Mouse (Mus musculus): ENCODE results near the gene Zfp14. TPM values are rescaled to one million over a fixed set of nuclear protein-coding genes. Genes with fewer than 3 reads are reported as not detected.
A peak's percentile ranks its signal among the peaks of the same experiment; 100 is the strongest.

Gene Zfp14
- 2.1 and 3.3 TPM in 2 replicates for total RNA-seq (2012; rRNA removed)

GRCm38 (mm10) chr7:30050882-30051548 lies at the start of gene Zfp14:
TSS of gene Zfp14 (minus strand) at chr7:30051380.
- Histone ChIP-seq H3K4me1 (ENCODE audit: control insufficient read depth in 2 of 2, insufficient read depth in 2 of 2, low read length in 2 of 2, poor library complexity in 1 of 2) (no peaks in the 10 kb centered on the region), H3K9me3 (ENCODE audit: control insufficient read depth, insufficient read depth, low read depth, low read length) (no peaks in the 10 kb centered on the region), H3K36me3 (ENCODE audit: control insufficient read depth, insufficient read depth, low read length, poor library complexity, severe bottlenecking) (0 out of 2 replicates have a peak, but pooled peaks cover 2% of the 10 kb centered on the region), H3K4me3 (ENCODE audit: insufficient read depth in 1 of 2, low read depth in 1 of 2, low read length in 2 of 2, poor library complexity in 1 of 2, severe bottlenecking in 1 of 2) (peak within 1 kb of the TSS; percentile 81 to 90), H3K9ac (ENCODE audit: insufficient read depth, low read depth, low read length, poor library complexity, severe bottlenecking) (peak within 1 kb of the TSS; percentile 75; the same call in 1 of the 2 replicates), H3K27ac (ENCODE audit: insufficient read depth, low read depth, low read length, poor library complexity, severe bottlenecking) (no peak within 1 kb of the TSS)
- in situ Hi-C loops (cut with MboI; ENCODE audit: low sequenced_read_pairs in 2 of 2, unreplicated experiment in 2 of 2): no loop called here
- DNase-seq (ENCODE audit: low read depth, low spot score): peak; percentile 82
- TF ChIP-seq MAFK (IDR thresholded peaks at IDR 0.05; ENCODE audit: insufficient read depth, low read depth, low read length) (no peak), HCFC1 (IDR thresholded peaks at IDR 0.05; ENCODE audit: borderline replicate concordance, insufficient read depth, low read length) (peak; percentile 93), CHD2 (IDR thresholded peaks at IDR 0.05; ENCODE audit: low read depth, low read length) (no peak), ZNF384 (IDR thresholded peaks at IDR 0.05; ENCODE audit: low read depth, low read length) (no peak), ZC3H11A (IDR thresholded peaks at IDR 0.05; ENCODE audit: borderline replicate concordance, low read depth, low read length) (no peak)

DNA sequence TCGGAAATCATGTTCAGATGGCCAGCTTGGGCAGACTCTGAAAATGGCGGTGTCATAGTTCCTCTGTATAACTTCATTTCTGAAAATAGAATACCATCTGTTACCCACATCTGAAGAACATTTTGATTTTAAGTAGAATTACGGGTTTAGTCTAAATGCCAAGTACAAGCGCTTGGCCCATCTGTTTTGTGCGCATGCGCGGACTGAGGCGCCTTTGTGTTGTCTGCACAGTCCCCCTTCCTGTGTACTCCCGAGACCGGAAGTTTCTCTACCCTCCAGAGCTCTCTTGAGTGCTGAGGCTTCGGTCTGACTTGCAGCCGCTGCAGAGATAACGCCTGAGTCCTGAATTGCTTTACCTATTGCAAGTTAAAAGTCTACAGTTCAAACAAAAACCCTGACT lies 48.1 kb upstream of the Zfp14 start:
- TF ChIP-seq CHD2 (IDR thresholded peaks at IDR 0.05; ENCODE audit: low read depth, low read length) (no peak), ZNF384 (IDR thresholded peaks at IDR 0.05; ENCODE audit: low read depth, low read length) (no peak), MAFK (IDR thresholded peaks at IDR 0.05; ENCODE audit: insufficient read depth, low read depth, low read length) (no peak), ZC3H11A (IDR thresholded peaks at IDR 0.05; ENCODE audit: borderline replicate concordance, low read depth, low read length) (no peak), HCFC1 (IDR thresholded peaks at IDR 0.05; ENCODE audit: borderline replicate concordance, insufficient read depth, low read length) (no peak)
- H3K4me1 ChIP-seq (ENCODE audit: control insufficient read depth in 2 of 2, insufficient read depth in 2 of 2, low read length in 2 of 2, poor library complexity in 1 of 2): peaks cover 2 to 10% of the 10 kb centered on the region in 2 experiments; a peak in 1 of 4 replicates
- no peak for DNase-seq (ENCODE audit: low read depth, low spot score)
- peak overlapping the region; percentile 37; the same call in 1 of the 2 replicates for H3K9ac ChIP-seq (ENCODE audit: insufficient read depth, low read depth, low read length, poor library complexity, severe bottlenecking)
- no peak overlapping the region for H3K27ac ChIP-seq (ENCODE audit: insufficient read depth, low read depth, low read length, poor library complexity, severe bottlenecking)
- peak overlapping the region; percentile 17 to 19; a peak in 2 of 4 replicates for H3K4me3 ChIP-seq (ENCODE audit: insufficient read depth in 1 of 2, low read depth in 1 of 2, low read length in 2 of 2, poor library complexity in 1 of 2, severe bottlenecking in 1 of 2)
- in situ Hi-C loops (cut with MboI; ENCODE audit: low sequenced_read_pairs in 2 of 2, unreplicated experiment in 2 of 2): no loop called here
- H3K36me3 ChIP-seq (ENCODE audit: control insufficient read depth, insufficient read depth, low read length, poor library complexity, severe bottlenecking): peaks cover 4% of the 10 kb centered on the region; the same call in 1 of the 2 replicates
- H3K9me3 ChIP-seq (ENCODE audit: control insufficient read depth, insufficient read depth, low read depth, low read length): no peaks in the 10 kb centered on the region

- Histone ChIP-seq H3K9ac (ENCODE audit: insufficient read depth, low read depth, low read length, poor library complexity, severe bottlenecking) (peak overlapping the region; percentile 66; the same call in 1 of the 2 replicates), H3K27ac (ENCODE audit: insufficient read depth, low read depth, low read length, poor library complexity, severe bottlenecking) (no peak overlapping the region; the same call in 1 of the 2 replicates), H3K4me3 (ENCODE audit: insufficient read depth in 1 of 2, low read depth in 1 of 2, low read length in 2 of 2, poor library complexity in 1 of 2, severe bottlenecking in 1 of 2) (peak overlapping the region; percentile 77 to 82), H3K9me3 (ENCODE audit: control insufficient read depth, insufficient read depth, low read depth, low read length) (no peaks in the 10 kb centered on the region), H3K36me3 (ENCODE audit: control insufficient read depth, insufficient read depth, low read length, poor library complexity, severe bottlenecking) (no peaks in the 10 kb centered on the region), H3K4me1 (ENCODE audit: control insufficient read depth in 2 of 2, insufficient read depth in 2 of 2, low read length in 2 of 2, poor library complexity in 1 of 2) (peaks cover 2 to 18% of the 10 kb centered on the region in 2 experiments; a peak in 2 of 4 replicates)
- no peak for TF ChIP-seq HCFC1 (IDR thresholded peaks at IDR 0.05; ENCODE audit: borderline replicate concordance, insufficient read depth, low read length)
- TF ChIP-seq ZNF384 (IDR thresholded peaks at IDR 0.05; ENCODE audit: low read depth, low read length): no peak
- TF ChIP-seq MAFK (IDR thresholded peaks at IDR 0.05; ENCODE audit: insufficient read depth, low read depth, low read length): no peak
- TF ChIP-seq CHD2 (IDR thresholded peaks at IDR 0.05; ENCODE audit: low read depth, low read length): no peak
- TF ChIP-seq ZC3H11A (IDR thresholded peaks at IDR 0.05; ENCODE audit: borderline replicate concordance, low read depth, low read length): no peak
- no peak for DNase-seq (ENCODE audit: low read depth, low spot score)
- in situ Hi-C loops (cut with MboI; ENCODE audit: low sequenced_read_pairs in 2 of 2, unreplicated experiment in 2 of 2): no loop called here
Observed at GRCm38 (mm10) chr7:30095551-30096125, 44.5 kb upstream of the Zfp14 start.

DNA sequence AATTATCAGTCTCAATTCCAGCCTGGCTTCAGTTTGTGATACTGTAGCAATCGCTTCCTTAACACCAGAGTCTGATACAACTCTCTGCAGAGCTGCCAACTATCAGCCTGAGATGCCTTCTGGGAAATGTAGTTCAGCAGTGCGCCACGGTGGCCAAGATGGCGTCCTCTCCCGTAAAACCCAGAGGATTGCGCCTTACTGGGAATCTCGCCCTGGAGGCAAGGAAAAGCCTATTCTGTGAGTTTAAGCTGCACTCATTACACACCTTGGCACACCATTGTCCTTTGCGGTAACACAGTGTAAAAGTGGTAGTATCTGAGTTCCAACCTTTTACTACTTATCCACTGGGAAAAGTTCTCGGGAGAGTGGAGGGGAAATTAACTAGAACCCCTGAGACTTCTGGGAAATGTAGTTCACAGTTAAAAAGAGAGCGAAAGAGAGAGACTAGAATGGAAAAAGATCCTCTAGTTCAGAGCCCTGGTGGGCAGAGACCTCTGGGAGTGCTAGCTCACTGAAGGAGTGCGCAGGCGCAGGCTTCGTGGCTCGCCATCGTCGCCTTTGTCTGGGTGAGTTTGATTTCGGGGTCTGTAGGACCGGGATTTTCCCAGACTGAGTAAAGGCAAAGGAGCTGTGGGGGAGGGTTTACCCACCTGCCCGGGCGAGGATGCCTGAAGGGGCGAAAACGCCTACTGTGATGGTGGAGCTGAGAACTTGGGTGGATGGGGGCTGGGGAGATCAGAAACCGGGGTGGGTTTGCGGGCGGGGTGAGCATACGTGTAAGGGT lies 43.7 kb upstream of the Zfp14 start, which contains the start of gene Zfp260:
TSS of gene Zfp260 (plus strand) at position 132 of the 784 bp plus-strand sequence.
- H3K4me3 ChIP-seq (ENCODE audit: insufficient read depth in 1 of 2, low read depth in 1 of 2, low read length in 2 of 2, poor library complexity in 1 of 2, severe bottlenecking in 1 of 2): peak within 1 kb of the TSS; percentile 77 to 82
- H3K9ac ChIP-seq (ENCODE audit: insufficient read depth, low read depth, low read length, poor library complexity, severe bottlenecking): peak within 1 kb of the TSS; percentile 95
- peak; percentile 91 for DNase-seq (ENCODE audit: low read depth, low spot score)
- in situ Hi-C loops (cut with MboI; ENCODE audit: low sequenced_read_pairs in 2 of 2, unreplicated experiment in 2 of 2): no loop called here
- peaks cover 2 to 18% of the 10 kb centered on the region in 2 experiments; a peak in 2 of 4 replicates for H3K4me1 ChIP-seq (ENCODE audit: control insufficient read depth in 2 of 2, insufficient read depth in 2 of 2, low read length in 2 of 2, poor library complexity in 1 of 2)
- no peaks in the 10 kb centered on the region for H3K9me3 ChIP-seq (ENCODE audit: control insufficient read depth, insufficient read depth, low read depth, low read length)
- H3K27ac ChIP-seq (ENCODE audit: insufficient read depth, low read depth, low read length, poor library complexity, severe bottlenecking): peak within 1 kb of the TSS; percentile 80
- TF ChIP-seq HCFC1 (IDR thresholded peaks at IDR 0.05; ENCODE audit: borderline replicate concordance, insufficient read depth, low read length) (peak; percentile 92), CHD2 (IDR thresholded peaks at IDR 0.05; ENCODE audit: low read depth, low read length) (0 out of 2 replicates have a peak, but pooled peaks have one; percentile 68), ZNF384 (IDR thresholded peaks at IDR 0.05; ENCODE audit: low read depth, low read length) (no peak)
- no peaks in the 10 kb centered on the region for H3K36me3 ChIP-seq (ENCODE audit: control insufficient read depth, insufficient read depth, low read length, poor library complexity, severe bottlenecking)

All from ES-E14 (cell line).